Mouse (Mus musculus) left cerebral cortex, postnatal 10 days (tissue): Measurements from ENCODE around the gene Arhgap40. TPM values are rescaled to one million over a fixed set of nuclear protein-coding genes. Genes with fewer than 3 reads are reported as not detected.

Experiments
- DNase-seq, 2 experiments: peaks; one replicate each; pipeline ENCODE4 v3.0.0; 2021 to 2022; ENCODE audit warnings: low spot score in 2 of 2, mixed read lengths in 1 of 2; ENCODE audit errors: extremely low spot score in 1 of 2
- intact Hi-C: fragments of 180-260 bp; cut with DNase I; formaldehyde crosslinking; loops from one replicate; pipeline ENCODE4 v1.15.1; 2025
- total RNA-seq, 2 experiments: library from RNA; stranded (reverse); gene quantifications; 2 replicates each; pipeline ENCODE4 v1.2.3; 2021

Arhgap40 gene
- total RNA-seq, 2 experiments from 2014 or later: not detected

GRCm38 (mm10) chr2:158541286-158541685 lies 28.7 kb downstream of the Arhgap40 start:
- intact Hi-C loops: loop anchor here (10.0 kb wide), 2 partner anchors 214 to 324 kb away; no protein-coding TSS in a partner anchor
- no peak for DNase-seq

DNA sequence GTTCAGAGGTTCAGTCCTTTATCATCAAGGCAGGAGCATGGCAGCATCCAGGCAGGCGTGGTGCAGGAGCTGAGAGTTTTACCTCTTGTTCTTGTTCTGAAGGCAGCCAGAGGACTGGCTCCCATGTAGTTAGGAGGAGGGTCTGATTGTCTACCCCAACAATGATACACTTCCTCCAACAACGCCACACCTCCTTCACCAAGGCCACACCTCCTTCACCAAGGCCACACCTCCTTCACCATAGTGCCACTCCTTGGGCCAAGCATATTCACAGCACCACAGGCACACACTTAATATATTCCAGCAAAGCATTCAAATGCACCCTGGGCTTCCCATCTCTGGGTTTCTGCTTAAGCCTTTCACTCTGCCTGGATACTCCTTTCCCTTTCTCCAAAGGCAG lies 32.7 kb downstream of the Arhgap40 start:
- intact Hi-C loops: loop anchor here (10.0 kb wide), 2 partner anchors 210 to 320 kb away; no protein-coding TSS in a partner anchor
- DNase-seq: no peak

DNA sequence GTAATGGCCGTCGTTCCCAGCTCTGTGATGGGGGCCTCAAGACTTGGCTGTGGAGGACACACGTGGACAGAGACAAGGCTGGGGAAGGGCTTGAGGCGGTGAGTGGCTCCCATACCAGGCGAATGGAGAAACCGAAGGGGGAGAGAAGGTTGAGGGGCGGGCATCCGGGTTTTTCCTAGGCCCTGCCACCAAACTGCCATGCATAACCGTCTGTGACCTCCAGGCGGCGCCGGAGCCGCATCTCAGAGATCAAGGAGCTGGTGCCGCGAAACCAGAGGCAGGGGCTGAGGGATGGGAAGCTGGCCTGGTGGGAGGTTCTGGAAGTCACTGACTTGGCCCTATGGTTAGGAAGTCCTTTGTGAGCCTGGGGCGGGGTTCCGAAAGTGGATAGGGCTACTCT lies 34.2 kb downstream of the Arhgap40 start:
- DNase-seq: peak; percentile 73 to 85
- intact Hi-C loops: loop anchor here (2.0 to 10.0 kb wide), 3 partner anchors 82 to 318 kb away; no protein-coding TSS in a partner anchor

DNA sequence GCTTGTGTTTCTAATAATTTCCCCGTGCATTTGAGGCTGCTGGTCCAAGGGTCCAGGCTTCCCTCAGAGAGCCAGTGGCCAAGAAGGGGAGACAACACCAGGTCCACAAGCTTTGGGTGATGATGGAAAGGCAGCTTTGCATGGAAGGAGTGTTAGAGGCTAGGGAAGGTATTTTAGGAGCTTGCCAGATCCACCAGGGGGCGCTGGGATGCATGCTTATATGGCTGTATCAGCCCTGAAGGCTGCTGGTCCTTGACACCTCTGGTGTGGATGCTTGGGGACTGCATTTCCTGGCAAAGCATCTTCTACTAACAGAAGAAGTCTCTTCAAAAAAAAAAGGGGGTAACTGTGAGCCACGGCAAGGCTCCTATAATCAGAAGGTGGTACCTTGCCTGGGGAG lies 37.5 kb downstream of the Arhgap40 start:
- intact Hi-C loops: loop anchor here (5.0 kb wide), 1 partner anchor 62 kb away; the partner anchor contains the start of gene Slc32a1
- peak; percentile 60 to 86 for DNase-seq

- DNase-seq: no peak
- intact Hi-C loops: loop anchor here (5.0 kb wide), 1 partner anchor 58 kb away; the partner anchor contains the start of gene Slc32a1
Measured at GRCm38 (mm10) chr2:158554366-158554765, 41.8 kb downstream of the Arhgap40 start.

DNA sequence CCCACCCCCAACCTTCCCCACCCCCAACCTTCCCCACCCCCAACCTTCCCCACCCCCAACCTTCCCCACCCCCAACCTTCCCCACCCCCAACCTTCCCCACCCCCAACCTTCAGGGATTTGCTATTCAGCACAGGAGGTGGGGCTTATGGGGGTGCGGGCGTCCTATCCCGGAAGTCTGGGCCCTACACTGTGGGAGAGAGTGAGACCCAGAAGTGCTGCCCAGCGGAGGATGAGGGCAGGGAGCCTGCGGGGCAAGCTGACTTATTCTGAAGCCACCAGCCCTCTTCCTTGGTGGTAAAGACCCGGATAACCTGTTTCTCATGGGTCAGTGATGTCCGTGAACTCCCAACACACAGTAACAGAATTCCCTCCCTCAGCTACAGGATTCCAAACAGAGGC lies 42.7 kb downstream of the Arhgap40 start:
- intact Hi-C loops: no loop called here
- DNase-seq: peak in 1 of 2 experiments; percentile 61

DNA sequence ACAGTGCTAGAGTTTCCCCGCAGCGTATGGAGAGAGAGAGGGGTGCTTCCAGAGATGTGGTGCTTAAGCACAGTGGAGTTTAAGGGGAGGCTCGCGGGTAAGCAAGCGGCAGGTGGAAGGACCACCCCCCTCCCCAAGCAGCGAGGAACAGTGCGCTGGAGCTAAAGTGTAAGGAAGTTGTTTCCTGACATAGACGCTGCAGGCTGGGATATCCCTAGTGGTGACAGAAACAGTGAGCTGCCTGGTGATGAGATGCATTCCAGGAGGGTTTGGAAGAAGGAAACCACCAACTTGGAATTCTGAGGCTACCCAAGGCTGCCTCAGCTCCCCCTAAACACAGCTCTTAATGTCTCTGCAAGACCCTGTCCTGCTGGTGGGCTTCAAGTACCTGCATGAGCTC lies 43.2 kb downstream of the Arhgap40 start:
- intact Hi-C loops: no loop called here
- no peak for DNase-seq

DNA sequence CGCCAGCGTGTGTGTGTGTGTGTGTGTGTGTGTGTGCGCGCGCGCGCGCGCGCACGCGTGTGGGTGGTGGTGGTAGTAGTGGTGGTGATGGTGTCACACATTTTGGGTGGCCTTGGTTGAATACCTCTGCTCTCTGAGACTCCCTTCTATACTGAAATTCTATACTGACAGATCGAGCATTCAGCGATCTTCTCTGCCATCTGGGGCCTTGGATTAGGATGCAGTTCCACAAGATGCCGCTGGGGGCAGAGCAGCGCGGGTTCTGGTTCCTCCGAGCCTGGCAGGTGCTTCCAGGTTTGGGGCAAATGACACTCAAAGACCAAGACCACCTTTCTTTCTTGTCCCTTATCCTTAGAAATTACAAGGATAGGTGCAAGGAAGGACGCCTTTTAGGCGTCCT lies 43.6 kb downstream of the Arhgap40 start:
- intact Hi-C loops: no loop called here
- DNase-seq: peak; percentile 68 to 73

GRCm38 (mm10) chr2:158556750-158557149 lies 44.2 kb downstream of the Arhgap40 start:
- DNase-seq: no peak
- intact Hi-C loops: no loop called here

DNA sequence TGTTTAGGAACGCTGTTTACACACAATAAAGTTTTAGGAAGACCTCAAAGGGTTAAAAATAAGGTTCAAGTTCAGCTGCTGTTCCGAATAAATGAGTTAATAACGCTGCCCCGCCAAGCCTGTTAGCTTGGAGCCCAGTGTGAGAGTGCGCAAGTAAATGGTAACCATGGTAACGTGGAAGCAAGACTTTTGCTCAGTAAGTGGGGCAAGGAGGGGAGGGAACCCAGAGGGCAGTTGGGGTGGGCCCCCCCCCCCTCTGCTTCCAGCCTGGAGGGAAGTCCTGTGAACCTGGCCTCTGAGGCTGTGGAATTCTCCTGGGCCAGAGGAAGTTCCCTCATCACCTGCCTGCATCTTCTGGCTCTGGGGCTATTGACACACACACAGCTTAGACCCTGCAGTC lies 47.3 kb downstream of the Arhgap40 start:
- intact Hi-C loops: no loop called here
- no peak for DNase-seq

- no peak for DNase-seq
- intact Hi-C loops: no loop called here
Measured at GRCm38 (mm10) chr2:158560801-158561200, 48.2 kb downstream of the Arhgap40 start.

- no peak for DNase-seq
- intact Hi-C loops: no loop called here
Measured at GRCm38 (mm10) chr2:158561371-158562144, 49.0 kb downstream of the Arhgap40 start.

- intact Hi-C loops: no loop called here
- DNase-seq: no peak
Measured at GRCm38 (mm10) chr2:158570421-158571081, 58.0 kb downstream of the Arhgap40 start.

DNA sequence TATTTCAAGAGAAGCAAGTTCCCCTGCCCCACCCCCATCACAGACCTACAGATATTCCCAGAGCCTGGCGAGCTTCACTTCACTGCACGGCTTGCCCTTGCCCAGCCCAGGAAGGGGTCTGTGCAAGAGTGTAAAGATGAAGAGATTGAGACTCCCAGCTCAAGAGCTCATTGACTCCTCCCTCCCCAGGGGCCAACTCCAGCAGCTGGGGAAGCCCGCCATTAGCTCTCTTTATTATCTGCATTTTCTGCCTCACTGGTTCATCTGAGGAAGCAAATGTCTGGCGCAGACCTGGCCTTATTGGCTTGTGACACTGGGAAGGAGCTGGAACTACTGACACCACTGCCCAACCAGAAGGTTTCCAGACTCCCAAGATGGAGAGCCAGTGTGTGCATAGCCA lies 67.4 kb downstream of the Arhgap40 start:
- DNase-seq: no peak
- intact Hi-C loops: no loop called here

DNA sequence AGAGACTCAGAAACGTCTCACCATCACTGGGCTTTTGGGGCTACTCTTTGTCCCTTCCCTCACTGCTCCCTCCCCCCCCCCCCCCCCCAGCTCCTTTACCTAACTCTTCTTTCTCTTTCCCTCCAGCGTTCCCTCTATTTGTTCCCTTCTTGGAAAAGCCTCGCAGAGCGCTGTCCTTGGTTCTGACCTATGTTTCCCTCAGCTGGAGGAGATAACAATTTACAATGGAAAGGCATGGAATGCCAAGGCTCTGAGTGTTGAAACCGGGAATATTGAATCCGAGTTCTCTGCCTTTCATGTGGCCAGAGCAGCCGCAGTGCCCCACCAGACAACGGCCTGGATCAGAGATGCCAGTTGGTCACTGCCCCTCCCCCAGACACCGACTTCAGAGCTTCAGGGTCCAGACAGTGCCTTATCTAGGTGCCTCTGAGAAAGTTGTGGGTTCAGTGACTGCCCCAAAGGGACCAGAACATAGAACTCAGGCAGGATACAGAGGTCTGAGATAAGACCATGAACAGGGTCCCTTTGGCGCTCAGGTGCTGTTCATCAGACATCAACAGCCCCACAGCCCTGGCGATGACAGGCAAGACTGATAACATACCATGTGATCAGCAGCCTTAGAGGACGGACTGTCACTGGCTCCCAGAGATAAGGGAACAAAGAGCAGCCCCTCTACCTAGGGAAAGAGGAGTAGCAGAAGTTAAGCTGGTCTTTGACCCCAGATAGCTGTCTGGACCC lies 72.2 kb downstream of the Arhgap40 start:
- no peak for DNase-seq
- intact Hi-C loops: no loop called here

DNA sequence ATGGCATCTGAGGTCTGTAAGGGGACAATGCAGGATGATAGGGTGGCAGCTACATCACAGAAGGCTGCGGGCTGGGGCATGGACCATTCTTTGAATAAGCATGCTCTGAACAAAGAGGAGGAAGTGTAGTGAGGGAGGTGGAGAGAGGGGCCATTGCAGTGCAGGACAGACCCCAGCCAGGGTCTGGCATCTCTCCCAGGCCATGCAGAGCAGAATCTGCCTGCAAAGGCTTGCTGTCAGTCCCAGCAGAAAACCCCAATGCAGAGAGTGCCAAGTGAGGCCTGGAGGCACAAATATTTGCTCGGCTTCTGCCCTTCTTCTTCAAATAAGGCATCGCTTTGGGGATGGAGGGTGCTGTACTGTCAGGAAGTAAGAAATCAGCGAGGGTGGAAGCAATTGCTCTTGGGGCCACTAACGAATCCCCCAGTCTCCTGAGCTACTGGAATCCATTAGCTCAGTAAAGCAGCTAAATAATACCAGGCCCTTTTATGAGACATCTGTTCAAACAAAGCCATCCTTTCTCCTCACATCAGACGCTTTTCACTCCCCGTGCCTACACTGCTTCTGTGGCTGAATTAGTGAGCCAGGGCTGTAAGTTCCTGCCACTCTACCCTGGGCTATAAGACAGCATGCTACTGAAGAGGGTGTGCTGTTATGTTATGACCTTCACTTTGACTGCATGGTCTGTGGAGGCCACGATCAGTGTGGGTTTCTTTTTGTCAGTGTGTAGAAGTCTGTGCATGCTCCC lies 76.1 kb downstream of the Arhgap40 start:
- no peak for DNase-seq
- intact Hi-C loops: no loop called here

GRCm38 (mm10) chr2:158590495-158590894 lies 77.9 kb downstream of the Arhgap40 start:
- intact Hi-C loops: no loop called here
- no peak for DNase-seq

GRCm38 (mm10) chr2:158591286-158591685 lies 78.7 kb downstream of the Arhgap40 start:
- intact Hi-C loops: no loop called here
- peak in 1 of 2 experiments; percentile 27 for DNase-seq

DNA sequence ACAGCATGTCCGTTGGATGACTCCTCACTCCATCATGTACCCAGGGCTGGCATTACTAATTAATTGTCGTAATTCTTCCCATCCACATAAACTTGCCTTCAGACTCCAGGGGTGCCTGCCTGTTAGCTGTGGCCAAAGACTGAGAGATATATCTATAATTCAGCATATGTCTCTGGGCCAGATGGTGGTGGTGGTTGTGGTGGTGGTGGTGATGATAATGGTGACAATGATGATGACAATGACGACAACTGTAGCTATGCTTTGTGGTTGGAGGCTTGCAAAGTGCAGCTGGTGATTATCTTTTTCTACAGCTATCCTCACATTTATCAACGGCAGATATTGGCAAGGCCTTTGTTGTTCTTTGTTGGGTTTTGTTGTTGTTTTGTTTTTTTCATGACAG lies 80.8 kb downstream of the Arhgap40 start:
- intact Hi-C loops: no loop called here
- DNase-seq: no peak
